Mouse (Mus musculus) CH12.LX (cell line): ENCODE results near the gene Slc4a10. TPM values are rescaled to one million over a fixed set of nuclear protein-coding genes. Genes with fewer than 3 reads are reported as not detected.

ENCODE experiments used
- DNase-seq: peaks from one replicate; pipeline ENCODE4 v3.0.0-alpha.2; 2013; ENCODE audit errors: extremely low read depth
- H3K27ac ChIP-seq: 2 replicates; pipeline ENCODE4 v1.5.1; 2012; ENCODE audit warnings: low read depth, mild to moderate bottlenecking, control low read depth, moderate library complexity; ENCODE audit not compliant: insufficient read depth
- H3K27me3 ChIP-seq: replicated peaks from 2 replicates; pipeline ENCODE3; 2012; ENCODE audit warnings: inconsistent platforms
- H3K36me3 ChIP-seq, 2 experiments: replicated peaks in 1 of 2; 2 replicates each; pipeline versions ENCODE3 to v1.6.1; 2012; ENCODE audit warnings: inconsistent platforms in 1 of 2, low read length in 1 of 2, mild to moderate bottlenecking in 1 of 2, mixed read lengths in 1 of 2, moderate library complexity in 1 of 2; ENCODE audit not compliant: control insufficient read depth in 1 of 2, insufficient read depth in 1 of 2
- H3K4me1 ChIP-seq, 2 experiments: 2 replicates each; pipeline ENCODE4 v1.6.1; 2012; ENCODE audit warnings: inconsistent platforms in 1 of 2, moderate library complexity in 1 of 2; ENCODE audit not compliant: insufficient read depth in 2 of 2, control insufficient read depth in 1 of 2
- H3K4me2 ChIP-seq: 2 replicates; pipeline ENCODE4 v1.6.1; 2012; ENCODE audit warnings: low read depth, mild to moderate bottlenecking, control low read depth; ENCODE audit not compliant: poor library complexity, insufficient read depth, severe bottlenecking
- H3K4me3 ChIP-seq, 3 experiments: fragments of 150-350 bp in 1 of 3; sonication (generic) in 1 of 3; replicated peaks in 1 of 3; 2 replicates each; pipeline versions ENCODE3 to v1.5.1; 2011 to 2012; ENCODE audit warnings: low read depth in 2 of 3, low read length in 2 of 3, mild to moderate bottlenecking in 2 of 3, moderate library complexity in 2 of 3, control low read depth in 1 of 3, improper control_type of control experiment in 1 of 3, inconsistent platforms in 1 of 3, mixed read lengths in 1 of 3; ENCODE audit not compliant: poor library complexity in 1 of 3
- H3K79me2 ChIP-seq: replicated peaks from 2 replicates; pipeline ENCODE4 v1.6.1; 2012; ENCODE audit warnings: mild to moderate bottlenecking, moderate library complexity; ENCODE audit not compliant: control insufficient read depth, poor library complexity, insufficient read depth, severe bottlenecking; ENCODE audit errors: extremely low read depth
- H3K9ac ChIP-seq: 2 replicates; pipeline ENCODE4 v1.6.1; 2012; ENCODE audit warnings: low read depth, mild to moderate bottlenecking, control low read depth, moderate library complexity; ENCODE audit not compliant: insufficient read depth
- H3K9me3 ChIP-seq: replicated peaks from 2 replicates; pipeline ENCODE3; 2012; ENCODE audit warnings: low read length, inconsistent platforms, mixed read lengths
- BHLHE40 ChIP-seq: IDR thresholded peaks from 2 replicates; pipeline ENCODE4 v1.6.1; 2011; ENCODE audit warnings: mild to moderate bottlenecking, low read depth, low read length, improper control_type of control experiment
- CHD1 ChIP-seq: IDR thresholded peaks from 2 replicates; pipeline ENCODE4 v1.6.1; 2012; ENCODE audit warnings: low read depth, low read length, improper control_type of control experiment, inconsistent platforms
- E2F4 ChIP-seq: IDR thresholded peaks from 2 replicates; pipeline ENCODE4 v1.6.1; 2011; ENCODE audit warnings: low read depth, low read length, improper control_type of control experiment; ENCODE audit not compliant: insufficient replicate concordance
- EP300 ChIP-seq: IDR thresholded peaks from 2 replicates; pipeline ENCODE4 v1.6.1; 2011; ENCODE audit warnings: low read length, improper control_type of control experiment
- ETS1 ChIP-seq: conservative IDR thresholded peaks from 2 replicates; pipeline ENCODE4 v1.6.1; 2012; ENCODE audit warnings: low read depth, mild to moderate bottlenecking, inconsistent platforms, low read length, improper control_type of control experiment, moderate library complexity
- GABPA ChIP-seq: IDR thresholded peaks from 2 replicates; pipeline ENCODE4 v1.6.1; 2012; ENCODE audit warnings: low read depth, low read length, improper control_type of control experiment, inconsistent platforms; ENCODE audit not compliant: insufficient replicate concordance
- HCFC1 ChIP-seq: IDR thresholded peaks from 2 replicates; pipeline ENCODE4 v1.6.1; 2012; ENCODE audit warnings: low read depth, mild to moderate bottlenecking, inconsistent platforms, low read length, improper control_type of control experiment
- JUND ChIP-seq: conservative IDR thresholded peaks from 2 replicates; pipeline ENCODE4 v1.6.1; 2011; ENCODE audit warnings: low read depth, low read length, improper control_type of control experiment
- KAT2A ChIP-seq: IDR thresholded peaks from 2 replicates; pipeline ENCODE4 v1.6.1; 2012; ENCODE audit warnings: low read length, improper control_type of control experiment, inconsistent platforms; ENCODE audit not compliant: insufficient replicate concordance
- MAFK ChIP-seq: IDR thresholded peaks from 2 replicates; pipeline ENCODE4 v1.6.1; 2011; ENCODE audit warnings: low read length, improper control_type of control experiment; ENCODE audit not compliant: insufficient replicate concordance
- MAX ChIP-seq: IDR thresholded peaks from 2 replicates; pipeline ENCODE4 v1.6.1; 2011; ENCODE audit warnings: low read length, improper control_type of control experiment
- MAZ ChIP-seq: IDR thresholded peaks from 2 replicates; pipeline ENCODE4 v1.6.1; 2012; ENCODE audit warnings: low read depth, mild to moderate bottlenecking, inconsistent platforms, low read length, improper control_type of control experiment, moderate library complexity
- MEF2A ChIP-seq: IDR thresholded peaks from 2 replicates; pipeline ENCODE4 v1.6.1; 2014; ENCODE audit warnings: low read depth, mild to moderate bottlenecking, inconsistent platforms, low read length, improper control_type of control experiment, borderline replicate concordance
- MXI1 ChIP-seq: IDR thresholded peaks from 2 replicates; pipeline ENCODE4 v1.6.1; 2011; ENCODE audit warnings: mild to moderate bottlenecking, low read depth, low read length, improper control_type of control experiment
- PAX5 ChIP-seq: IDR thresholded peaks from 2 replicates; pipeline ENCODE4 v1.6.1; 2012; ENCODE audit warnings: low read length, inconsistent platforms, mixed read lengths
- POLR2A ChIP-seq: IDR thresholded peaks from 2 replicates; pipeline ENCODE4 v1.6.1; 2011; ENCODE audit warnings: low read depth, mild to moderate bottlenecking, improper control_type of control experiment, low read length
- POLR2AphosphoS2 ChIP-seq: IDR thresholded peaks from 2 replicates; pipeline ENCODE4 v1.6.1; 2011; ENCODE audit warnings: low read depth, low read length, improper control_type of control experiment
- RCOR1 ChIP-seq: conservative IDR thresholded peaks from 2 replicates; pipeline ENCODE4 v1.6.1; 2012; ENCODE audit warnings: low read depth, mild to moderate bottlenecking, inconsistent platforms, low read length, improper control_type of control experiment
- TCF12 ChIP-seq: IDR thresholded peaks from 2 replicates; pipeline ENCODE4 v1.6.1; 2014; ENCODE audit warnings: low read depth, mild to moderate bottlenecking, inconsistent platforms, low read length, improper control_type of control experiment
- ZC3H11A ChIP-seq: IDR thresholded peaks from 2 replicates; pipeline ENCODE4 v1.6.1; 2012; ENCODE audit warnings: low read depth, mild to moderate bottlenecking, inconsistent platforms, low read length, improper control_type of control experiment
- ZNF384 ChIP-seq: IDR thresholded peaks from 2 replicates; pipeline ENCODE4 v1.6.1; 2012; ENCODE audit warnings: low read depth, low read length, improper control_type of control experiment, inconsistent platforms
- dilution Hi-C: fragments of 300-500 bp; cut with MboI; formaldehyde crosslinking; loops from 2 replicates; pipeline ENCODE4 v1.14.3; 2020; ENCODE audit warnings: low sequenced_read_pairs; ENCODE audit not compliant: extremely low pct_unique_long_range_greater_than_20kb, extremely low pct_ligation_motif_present
- in situ Hi-C: fragments of 300-500 bp; cut with MboI; formaldehyde crosslinking; loops from 3 replicates; pipeline ENCODE4 v1.14.3; 2019; ENCODE audit warnings: low sequenced_read_pairs, low pct_ligation_motif_present, low pct_unique_long_range_greater_than_20kb, mixed read lengths
- polyA plus RNA-seq: library from polyadenylated mRNA; unstranded; fragments of >175 nt; gene quantifications from 2 replicates; pipeline ENCODE4 v1.2.1, GENCODE M21; 2012; ENCODE audit warnings: low read depth; ENCODE audit not compliant: insufficient read length
- total RNA-seq, 2 experiments: library from RNA; depleted of rRNA; stranded (reverse); fragments of 300-350 nt in 1 of 2; fragments of >200 nt in 1 of 2; gene quantifications; 2 replicates each; pipeline ENCODE4 v1.2.3; 2012 to 2014

Slc4a10 gene
- total and polyA plus RNA-seq, 3 experiments, result not detected

GRCm38 (mm10) chr2:62293846-62294245, 247.6 kb downstream of the Slc4a10 start:
- no peak for DNase-seq
- H3K27me3 ChIP-seq, result no peaks in the 10 kb centered on the region
- no peak overlapping the region for H3K9ac ChIP-seq
- in situ Hi-C loops, result loop anchor here (25.0 kb wide), 1 partner anchor 307 kb away; no protein-coding TSS in a partner anchor
- no peaks in the 10 kb centered on the region for H3K79me2 ChIP-seq
- H3K4me1 ChIP-seq, result no peaks in the 10 kb centered on the region
- TF ChIP-seq POLR2A (no peak), BHLHE40 (no peak), JUND (no peak), TCF12 (no peak)
- no peak overlapping the region for H3K27ac ChIP-seq
- H3K9me3 ChIP-seq, result no peaks in the 10 kb centered on the region
- no peaks in the 10 kb centered on the region for H3K36me3 ChIP-seq
- H3K4me3 ChIP-seq, result no peak overlapping the region
- dilution Hi-C loops, result no loop called here
- H3K4me2 ChIP-seq, result no peak overlapping the region

- TF ChIP-seq TCF12, result no peak
- TF ChIP-seq ZC3H11A, result no peak
- no peak for TF ChIP-seq MAFK
- TF ChIP-seq RCOR1, result no peak
- TF ChIP-seq E2F4, result no peak
- TF ChIP-seq GABPA, result no peak
- TF ChIP-seq CHD1, result no peak
- TF ChIP-seq ETS1, result no peak
- TF ChIP-seq BHLHE40, result no peak
- TF ChIP-seq MAX, result no peak
- no peak for TF ChIP-seq HCFC1
- TF ChIP-seq EP300, result no peak
- no peak for TF ChIP-seq POLR2AphosphoS2
- no peak for TF ChIP-seq ZNF384
- no peak for TF ChIP-seq JUND
- TF ChIP-seq PAX5, result no peak
- TF ChIP-seq MAZ, result no peak
- TF ChIP-seq MXI1, result no peak
- TF ChIP-seq MEF2A, result no peak
- TF ChIP-seq KAT2A, result no peak
- Histone ChIP-seq H3K9me3 (no peaks in the 10 kb centered on the region), H3K79me2 (no peaks in the 10 kb centered on the region), H3K27me3 (no peaks in the 10 kb centered on the region), H3K4me1 (no peaks in the 10 kb centered on the region), H3K4me2 (no peak overlapping the region), H3K36me3 (no peaks in the 10 kb centered on the region), H3K27ac (no peak overlapping the region), H3K9ac (no peak overlapping the region), H3K4me3 (no peak overlapping the region)
- in situ Hi-C loops, result no loop called here
- dilution Hi-C loops, result no loop called here
- no peak for DNase-seq
Observed at GRCm38 (mm10) chr2:62301716-62302115, 255.5 kb downstream of the Slc4a10 start.
